Mouse (Mus musculus) embryonic fibroblast, embryonic 13.5 days (primary cell): ENCODE data around the gene Neurog3. TPM values are rescaled to one million over a fixed set of nuclear protein-coding genes. Genes with fewer than 3 reads are reported as not detected.
A peak's percentile ranks its signal among the peaks of the same experiment; 100 is the strongest.

Experiments used
- H3K27ac ChIP-seq: 2 replicates; pipeline ENCODE4 v1.5.1; 2012; ENCODE audit warnings: low read length, control low read depth, inconsistent platforms; ENCODE audit not compliant: insufficient read depth
- H3K4me1 ChIP-seq: 2 replicates; pipeline ENCODE4 v1.6.1; 2011; ENCODE audit warnings: low read length; ENCODE audit not compliant: control insufficient read depth, insufficient read depth
- H3K4me3 ChIP-seq: 2 replicates; pipeline ENCODE4 v1.5.1; 2011; ENCODE audit warnings: mild to moderate bottlenecking, control low read depth, low read length; ENCODE audit not compliant: insufficient read depth
- CTCF ChIP-seq: IDR thresholded peaks from 2 replicates; pipeline ENCODE4 v1.5.1; 2011; ENCODE audit warnings: mild to moderate bottlenecking, control low read depth, low read length, moderate library complexity, borderline replicate concordance; ENCODE audit not compliant: insufficient read depth
- POLR2A ChIP-seq: IDR thresholded peaks from 2 replicates; pipeline ENCODE4 v1.6.1; 2011; ENCODE audit warnings: low read depth, mild to moderate bottlenecking, control low read depth, low read length, moderate library complexity
- polyA plus RNA-seq: library from polyadenylated mRNA; stranded (reverse); fragments of >200 nt; gene quantifications from 2 replicates; pipeline ENCODE4 v1.2.4, GENCODE M21; 2011; ENCODE audit warnings: low read depth; ENCODE audit not compliant: missing spikeins, insufficient read length

The Neurog3 gene
- polyA plus RNA-seq = not detected in 2 replicates

- Histone ChIP-seq H3K4me1 (no peaks in the 10 kb centered on the region), H3K4me3 (no peak within 1 kb of the TSS), H3K27ac (no peak within 1 kb of the TSS)
- TF ChIP-seq CTCF (no peak), POLR2A (no peak)
Measured at GRCm38 (mm10) chr10:62132691-62133281, at the start of gene Neurog3. Gene Neurog3 (plus strand): TSS chr10:62133090.

GRCm38 (mm10) chr10:62086044-62086443, 46.8 kb upstream of the Neurog3 start:
- Histone ChIP-seq H3K27ac (no peak overlapping the region), H3K4me1 (no peaks in the 10 kb centered on the region), H3K4me3 (no peak overlapping the region)
- TF ChIP-seq CTCF (no peak), POLR2A (no peak)

DNA sequence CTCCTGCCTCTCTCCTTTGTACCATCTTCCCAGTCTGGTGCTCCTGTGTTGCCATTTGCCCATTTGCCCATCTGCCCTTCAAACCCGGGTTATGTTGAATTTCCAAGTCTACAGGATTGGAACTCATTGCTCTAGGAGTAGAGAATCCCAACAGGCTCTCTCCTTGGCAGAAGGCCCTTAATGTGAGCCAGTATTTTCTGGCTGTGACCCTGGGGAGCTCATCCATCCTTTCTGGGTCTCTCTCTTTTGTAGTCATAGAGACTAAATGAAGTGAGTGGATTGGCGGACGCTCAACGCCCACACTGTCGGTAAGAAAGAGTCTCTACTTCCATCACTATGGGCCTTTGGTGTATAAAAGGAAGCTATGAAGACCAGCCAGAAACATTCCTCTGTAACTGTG, 46.1 kb upstream of the Neurog3 start:
- Histone ChIP-seq H3K4me3 (no peak overlapping the region), H3K4me1 (no peaks in the 10 kb centered on the region), H3K27ac (no peak overlapping the region)
- TF ChIP-seq POLR2A (no peak), CTCF (no peak)

GRCm38 (mm10) chr10:62088411-62088810, 44.5 kb upstream of the Neurog3 start:
- no peak overlapping the region for H3K27ac ChIP-seq
- no peaks in the 10 kb centered on the region for H3K4me1 ChIP-seq
- TF ChIP-seq CTCF = no peak
- TF ChIP-seq POLR2A = no peak
- H3K4me3 ChIP-seq = no peak overlapping the region

DNA sequence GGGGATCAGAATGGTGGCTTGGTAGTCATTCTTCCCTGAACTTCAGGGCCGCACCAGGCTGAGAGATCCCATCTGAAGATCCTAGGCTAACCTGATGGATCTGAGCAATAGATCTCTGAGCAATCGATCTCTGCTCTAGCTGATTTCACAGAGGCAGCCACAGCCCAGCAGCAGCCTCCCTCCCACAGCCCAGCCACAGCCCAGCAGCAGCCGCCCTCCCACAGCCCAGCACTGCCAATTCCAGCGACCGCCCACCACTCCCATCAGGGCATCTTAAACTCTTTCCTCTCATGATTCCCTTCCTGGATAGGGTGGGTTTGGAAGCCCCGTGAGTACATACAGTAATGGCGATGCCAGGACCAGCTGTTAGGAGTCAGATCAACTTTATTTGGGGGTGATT, 43.8 kb upstream of the Neurog3 start:
- no peak for TF ChIP-seq POLR2A
- Histone ChIP-seq H3K4me1 (no peaks in the 10 kb centered on the region), H3K27ac (no peak overlapping the region), H3K4me3 (no peak overlapping the region)

- TF ChIP-seq CTCF (no peak), POLR2A (no peak)
- Histone ChIP-seq H3K4me1 (no peaks in the 10 kb centered on the region), H3K27ac (no peak overlapping the region), H3K4me3 (no peak overlapping the region)
Measured at GRCm38 (mm10) chr10:62089486-62089885, 43.4 kb upstream of the Neurog3 start.

GRCm38 (mm10) chr10:62093903-62094302, 39.0 kb upstream of the Neurog3 start:
- TF ChIP-seq CTCF = no peak
- no peak for TF ChIP-seq POLR2A
- Histone ChIP-seq H3K27ac (no peak overlapping the region), H3K4me1 (no peaks in the 10 kb centered on the region), H3K4me3 (no peak overlapping the region)

GRCm38 (mm10) chr10:62094401-62094800, 38.5 kb upstream of the Neurog3 start:
- Histone ChIP-seq H3K4me1 (no peaks in the 10 kb centered on the region), H3K4me3 (no peak overlapping the region), H3K27ac (no peak overlapping the region)
- TF ChIP-seq POLR2A (no peak), CTCF (no peak)

- no peak for TF ChIP-seq POLR2A
- TF ChIP-seq CTCF = no peak
- H3K4me3 ChIP-seq = no peak overlapping the region
- H3K27ac ChIP-seq = no peak overlapping the region
- H3K4me1 ChIP-seq = no peaks in the 10 kb centered on the region
Measured at GRCm38 (mm10) chr10:62099749-62100403, 33.0 kb upstream of the Neurog3 start.

DNA sequence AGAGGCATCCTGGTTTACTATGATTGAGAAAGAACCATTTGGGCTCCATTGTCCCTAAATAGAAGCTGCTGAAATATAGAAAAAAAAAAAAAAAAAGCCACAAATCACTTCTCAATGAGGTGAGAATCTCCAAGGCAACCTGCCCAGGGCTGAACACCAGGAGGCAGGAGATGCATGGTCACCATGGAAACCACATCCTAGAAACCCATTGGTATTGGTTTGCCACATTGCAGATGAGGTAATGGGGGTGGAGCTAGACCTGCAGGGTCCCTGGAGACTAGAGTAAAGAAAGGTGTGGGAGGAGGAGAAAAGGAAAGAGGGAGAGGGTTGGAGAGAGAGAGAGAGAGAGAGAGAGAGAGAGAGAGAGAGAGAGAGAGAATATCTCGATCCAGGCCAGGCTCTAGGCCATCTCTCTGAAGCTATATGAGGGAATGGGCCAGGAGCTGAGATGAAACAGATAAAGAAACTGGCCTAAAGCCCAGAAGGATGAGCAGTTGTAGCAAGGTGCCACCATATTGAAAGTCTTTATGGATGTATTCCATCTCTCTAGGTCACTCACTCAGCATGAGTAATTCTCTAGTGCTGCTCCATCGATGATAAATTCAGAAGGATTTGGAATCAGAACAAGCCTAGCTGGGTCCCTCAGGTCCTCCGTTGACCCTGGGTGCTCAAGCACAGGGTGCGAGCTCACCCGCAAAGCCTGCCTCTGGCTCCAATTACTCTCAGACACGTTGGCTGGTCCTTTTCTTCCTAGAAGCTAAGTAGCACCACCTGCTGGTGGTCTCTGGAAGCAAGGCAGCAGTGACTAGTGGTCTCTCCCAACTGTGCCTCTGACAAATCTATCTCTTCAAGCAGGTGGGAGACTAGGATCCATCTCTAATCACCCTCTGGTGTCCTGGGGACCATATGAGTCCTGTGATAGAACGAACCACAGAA, 31.1 kb upstream of the Neurog3 start:
- TF ChIP-seq CTCF (peak; percentile 58; the same call in 1 of the 2 replicates), POLR2A (no peak)
- no peak overlapping the region for H3K27ac ChIP-seq
- H3K4me1 ChIP-seq = no peaks in the 10 kb centered on the region
- no peak overlapping the region for H3K4me3 ChIP-seq
